Mouse (Mus musculus) bone marrow, adult 2 months (tissue): Measurements from ENCODE around the gene Pcif1. TPM values are rescaled to one million over a fixed set of nuclear protein-coding genes. Genes with fewer than 3 reads are reported as not detected.
A peak's percentile ranks its signal among the peaks of the same experiment; 100 is the strongest.
"Not testable (repeated sequence)": the region's sequence is repeated elsewhere in the genome, so short reads cannot be mapped to it uniquely, and the experiment has no call there.

Experiments
- H3K27ac ChIP-seq: fragments of 200-500 bp; 2 replicates; pipeline ENCODE4 v1.5.1; 2012; ENCODE audit warnings: low read depth, mild to moderate bottlenecking, control low read depth, inconsistent platforms, low read length; ENCODE audit not compliant: control insufficient read depth, poor library complexity, insufficient read depth
- H3K4me1 ChIP-seq: fragments of 200-500 bp; 2 replicates; pipeline ENCODE4 v1.6.1; 2011; ENCODE audit warnings: low read length; ENCODE audit not compliant: control insufficient read depth, insufficient read depth
- H3K4me3 ChIP-seq: fragments of 200-500 bp; replicated peaks from 2 replicates; pipeline ENCODE3; 2011; ENCODE audit warnings: mild to moderate bottlenecking, low read depth, low read length, control low read depth; ENCODE audit not compliant: control insufficient read depth
- CTCF ChIP-seq: fragments of 200-500 bp; IDR thresholded peaks from 2 replicates; pipeline ENCODE4 v1.5.1; 2011; ENCODE audit warnings: low read length, control low read depth; ENCODE audit not compliant: control insufficient read depth, insufficient read depth
- POLR2A ChIP-seq: fragments of 200-500 bp; IDR thresholded peaks from 2 replicates; pipeline ENCODE4 v1.6.1; 2011; ENCODE audit warnings: low read depth, mild to moderate bottlenecking, control low read depth, low read length, borderline replicate concordance; ENCODE audit not compliant: control insufficient read depth
- WGBS: fragments of 180-500 bp; shearing (Covaris S2); methylation state at CpG from one replicate; pipeline ENCODE4 v1.1.7; 2018; 5-methylcytosine and 5-hydroxymethylcytosine counted together
- polyA plus RNA-seq: library from polyadenylated mRNA; stranded (reverse); fragments of >200 nt; gene quantifications from 2 replicates; pipeline ENCODE4 v1.2.4, GENCODE M21; 2011; ENCODE audit warnings: low replicate concordance; ENCODE audit not compliant: missing spikeins, insufficient read depth, insufficient read length

The Pcif1 gene
- polyA plus RNA-seq, 1 experiment = 31.6 TPM

- no peak for TF ChIP-seq CTCF
- TF ChIP-seq POLR2A = no peak
Measured at GRCm38 (mm10) chr2:164850061-164850460, 29.0 kb upstream of the Pcif1 start.

DNA sequence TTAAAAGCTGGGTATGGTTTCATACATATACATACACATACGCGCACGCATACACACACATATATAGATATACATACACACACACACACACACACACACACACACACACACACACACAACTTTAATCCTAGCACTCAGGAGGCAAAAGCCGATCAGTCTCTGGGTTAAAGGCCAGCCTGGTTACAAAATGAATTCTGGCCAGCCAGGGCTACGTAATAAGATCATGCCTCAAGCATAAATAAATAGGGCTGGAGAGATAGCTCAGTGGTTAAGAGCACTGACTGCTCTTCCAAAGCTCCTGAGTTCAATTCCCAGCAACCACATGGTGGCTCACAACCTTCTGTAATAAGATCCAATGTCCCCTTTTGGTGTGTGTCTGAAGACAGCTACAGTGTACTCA, 23.5 kb upstream of the Pcif1 start:
- not testable (repeated sequence) for H3K27ac ChIP-seq, H3K4me1 ChIP-seq, H3K4me3 ChIP-seq
- 88% methylated on average over 5 of the region's 5 CpGs for WGBS

More at GRCm38 (mm10) chr2:164850061-164850460, 29.0 kb upstream of the Pcif1 start:
- no peak overlapping the region for H3K27ac ChIP-seq
- no peaks in the 10 kb centered on the region; the same call in none of the 2 replicates for H3K4me1 ChIP-seq
- 55% methylated on average over 8 of the region's 8 CpGs for WGBS
- no peak overlapping the region for H3K4me3 ChIP-seq

DNA sequence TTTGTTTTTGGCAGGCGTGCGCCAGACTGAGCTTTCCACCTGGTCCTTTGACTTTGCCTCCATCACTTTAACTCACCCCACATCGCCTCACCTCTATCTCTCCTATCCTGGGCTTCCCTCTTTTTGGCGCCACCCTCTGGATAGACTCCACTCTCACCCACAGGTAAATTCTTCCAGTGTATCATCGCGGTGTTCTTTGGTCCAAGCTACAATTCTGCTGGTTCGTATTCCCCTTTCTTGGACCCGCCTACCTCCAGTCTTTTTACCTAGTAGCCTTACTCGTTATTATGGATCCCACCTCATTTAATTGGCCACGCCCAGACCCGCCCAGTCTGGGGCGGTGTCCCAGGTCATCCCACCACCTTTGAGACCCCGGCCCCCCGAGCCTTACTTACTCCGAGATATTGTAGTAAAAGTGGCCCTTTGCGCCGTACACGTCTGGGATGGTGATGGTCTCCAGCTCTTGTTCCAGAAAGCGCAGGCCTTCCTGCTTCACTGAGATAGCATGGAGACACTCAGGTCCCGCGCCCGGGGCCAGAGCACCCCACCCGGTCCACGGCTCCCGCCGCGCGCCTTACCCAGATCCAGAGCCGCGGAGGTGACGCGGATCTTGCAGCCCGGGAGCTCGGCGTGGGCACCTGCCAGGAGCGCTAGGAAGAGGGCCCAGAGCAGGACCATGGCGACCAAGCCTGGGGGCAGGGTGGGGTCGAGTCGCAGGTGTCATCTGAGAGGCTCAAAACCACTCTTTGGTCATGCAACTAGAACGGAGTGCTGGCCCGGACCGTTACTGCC, 22.6 kb upstream of the Pcif1 start:
- Histone ChIP-seq H3K4me3 (peak overlapping the region; percentile 54), H3K27ac (no peak overlapping the region), H3K4me1 (no peaks in the 10 kb centered on the region)
- WGBS = 3% methylated on average over 42 of the region's 42 CpGs
- no peak for TF ChIP-seq CTCF
- no peak for TF ChIP-seq POLR2A

DNA sequence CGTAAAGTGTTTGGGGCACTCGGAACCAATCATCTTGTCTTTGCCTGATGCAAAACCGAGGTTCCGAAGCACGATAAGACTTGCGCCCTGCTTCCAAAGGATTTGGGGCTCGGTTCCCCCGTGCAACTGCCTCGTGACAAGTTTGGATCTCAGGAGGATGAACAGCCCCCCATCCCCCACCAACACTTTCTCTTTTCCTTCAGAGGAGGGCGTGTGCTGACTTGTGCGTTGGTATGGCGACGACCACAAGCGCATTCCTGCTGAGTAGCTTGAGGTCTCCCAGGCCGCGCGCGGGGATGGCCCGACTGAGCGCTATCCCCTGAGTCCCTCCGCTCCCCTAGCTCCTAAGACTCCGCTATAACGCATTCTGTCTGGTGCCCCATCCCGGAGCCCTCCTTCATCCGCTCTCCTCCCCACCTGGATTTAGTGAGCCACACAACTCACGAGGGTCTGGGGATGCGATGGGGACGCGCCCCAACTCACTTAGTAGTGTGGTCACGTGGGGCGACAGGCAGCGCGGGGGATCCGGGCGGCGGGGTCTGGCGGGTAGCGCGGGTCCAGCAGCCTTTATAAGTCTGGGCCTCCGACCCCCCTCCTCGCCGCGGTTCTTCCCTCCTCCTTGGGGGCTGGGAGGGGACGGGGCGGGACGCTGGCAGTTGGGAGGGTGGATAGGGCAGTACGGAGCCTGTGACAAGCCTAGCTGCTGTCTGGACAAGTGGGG, 21.8 kb upstream of the Pcif1 start, which contains the start of gene Pltp:
Pltp (minus strand) TSS at position 611 of the 721 bp plus-strand sequence.
- Histone ChIP-seq H3K4me1 (no peaks in the 10 kb centered on the region), H3K27ac (no peak within 1 kb of the TSS; the same call in 1 of the 2 replicates), H3K4me3 (peak within 1 kb of the TSS; percentile 54)
- TF ChIP-seq POLR2A (no peak), CTCF (no peak)
- 2% methylated on average over 47 of the region's 47 CpGs for WGBS

DNA sequence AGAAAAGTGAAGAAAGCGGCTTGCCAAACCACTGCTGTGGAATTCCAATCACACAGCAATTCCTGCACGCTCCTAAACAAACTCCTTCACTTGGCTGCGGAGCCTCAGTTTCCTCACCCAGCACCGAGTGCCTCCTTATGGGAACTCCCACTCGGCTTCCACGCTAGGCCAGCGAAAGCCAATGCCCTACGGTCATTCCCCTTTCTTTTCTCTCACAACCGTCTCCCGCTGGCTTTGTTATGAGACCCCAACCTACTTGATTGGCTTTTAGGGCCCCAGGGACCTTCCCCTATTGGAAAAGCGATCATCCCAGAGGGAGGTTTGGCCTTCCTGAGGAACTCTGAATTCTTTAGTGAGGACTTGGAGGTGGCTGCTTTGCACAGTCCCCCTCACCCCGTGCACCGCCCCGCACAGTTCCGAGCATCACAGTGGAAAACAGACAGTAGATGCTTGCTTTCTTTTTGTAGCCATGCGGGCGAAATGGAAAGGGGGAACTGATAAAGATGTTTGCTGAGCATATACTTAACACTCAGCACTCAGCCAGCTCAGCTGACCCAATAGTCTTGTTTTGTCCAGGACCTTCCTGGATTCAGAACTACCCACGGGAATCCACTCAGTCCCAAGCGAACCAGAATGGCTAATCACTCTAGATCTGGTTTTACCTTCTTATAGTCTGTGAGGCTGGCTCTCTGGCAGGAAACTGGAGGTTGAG, 21.1 kb upstream of the Pcif1 start:
- Histone ChIP-seq H3K4me1 (no peaks in the 10 kb centered on the region), H3K4me3 (no peak overlapping the region), H3K27ac (no peak overlapping the region; the same call in 1 of the 2 replicates)
- no peak for TF ChIP-seq CTCF
- no peak for TF ChIP-seq POLR2A
- WGBS = 8% methylated on average over 19 of the region's 19 CpGs

DNA sequence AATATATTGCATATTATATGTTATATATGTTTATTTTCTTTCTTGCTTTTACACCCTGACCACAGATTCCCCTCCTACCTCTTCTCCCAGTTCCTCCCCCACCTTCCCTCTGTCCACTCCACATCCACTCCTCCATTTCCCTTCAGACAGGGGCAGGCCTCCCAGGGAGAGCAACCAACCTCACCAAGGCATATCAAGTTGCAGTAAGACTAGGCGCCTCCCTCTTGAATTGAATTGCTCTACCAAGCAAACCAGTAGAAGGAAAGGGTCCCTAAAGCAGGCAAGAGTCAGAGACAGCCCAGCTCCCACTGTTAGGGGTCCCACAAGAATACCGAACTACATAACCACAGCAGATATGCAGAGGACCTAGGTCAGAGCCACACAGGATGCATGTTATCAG, 19.9 kb upstream of the Pcif1 start:
- TF ChIP-seq POLR2A (no peak), CTCF (no peak)

GRCm38 (mm10) chr2:164859640-164860432, 19.3 kb upstream of the Pcif1 start:
- Histone ChIP-seq H3K4me3 (no peak overlapping the region), H3K27ac (no peak overlapping the region), H3K4me1 (no peaks in the 10 kb centered on the region)
- TF ChIP-seq POLR2A (no peak), CTCF (no peak)
- 60% methylated on average over 9 of the region's 9 CpGs for WGBS

More for the DNA sequence above, 19.9 kb upstream of the Pcif1 start:
- Histone ChIP-seq H3K4me1 (no peaks in the 10 kb centered on the region), H3K4me3 (no peak overlapping the region), H3K27ac (no peak overlapping the region)
- WGBS = 67% methylated on average over 2 of the region's 2 CpGs
